Mouse (Mus musculus) spleen, adult 2 months (tissue): ENCODE data around the gene Dnajb4. TPM values are rescaled to one million over a fixed set of nuclear protein-coding genes. Genes with fewer than 3 reads are reported as not detected.

Experiments
- DNase-seq, 2 experiments: peaks; one replicate each; pipeline versions ENCODE4 v3.0.0 to v3.0.0-alpha.2; 2012 to 2021; ENCODE audit warnings: low spot score in 2 of 2, low read depth in 1 of 2
- H3K27ac ChIP-seq: fragments of 200-500 bp; 2 replicates; pipeline ENCODE4 v1.5.1; 2012; ENCODE audit warnings: low read length, inconsistent platforms; ENCODE audit not compliant: insufficient read depth
- H3K27me3 ChIP-seq: fragments of 200-500 bp; 2 replicates; pipeline ENCODE4 v1.6.1; 2012; ENCODE audit warnings: mild to moderate bottlenecking, moderate library complexity, low read length, inconsistent platforms; ENCODE audit not compliant: control insufficient read depth, insufficient read depth
- H3K36me3 ChIP-seq: fragments of 200-500 bp; 2 replicates; pipeline ENCODE4 v1.6.1; 2012; ENCODE audit warnings: mild to moderate bottlenecking, low read length, inconsistent platforms; ENCODE audit not compliant: control insufficient read depth, insufficient read depth
- H3K4me1 ChIP-seq: fragments of 200-500 bp; 2 replicates; pipeline ENCODE4 v1.6.1; 2011; ENCODE audit warnings: inconsistent platforms; ENCODE audit not compliant: control insufficient read depth, insufficient read depth, insufficient read length
- H3K4me3 ChIP-seq: fragments of 200-500 bp; 2 replicates; pipeline ENCODE4 v1.5.1; 2011; ENCODE audit warnings: mild to moderate bottlenecking, inconsistent platforms; ENCODE audit not compliant: insufficient read depth, insufficient read length; ENCODE audit errors: extremely low read depth
- CTCF ChIP-seq: fragments of 200-500 bp; IDR thresholded peaks from 2 replicates; pipeline ENCODE4 v1.5.1; 2011; ENCODE audit warnings: mild to moderate bottlenecking, inconsistent platforms; ENCODE audit not compliant: insufficient read depth, insufficient read length, insufficient replicate concordance; ENCODE audit errors: extremely low read depth
- POLR2A ChIP-seq: fragments of 200-500 bp; IDR thresholded peaks from 2 replicates; pipeline ENCODE4 v1.6.1; 2011; ENCODE audit warnings: low read depth, low read length, inconsistent platforms
- WGBS: fragments of 180-500 bp; shearing (Covaris S2); methylation state at CpG from one replicate; pipeline ENCODE4 v1.1.7; 2018; 5-methylcytosine and 5-hydroxymethylcytosine counted together
- polyA plus RNA-seq: library from polyadenylated mRNA; depleted of rRNA; stranded (reverse); fragments of >200 nt; gene quantifications from 2 replicates; pipeline ENCODE4 v1.2.3, GENCODE M21; 2012

Gene Dnajb4
- polyA plus RNA-seq, 1 experiment: 2.4 TPM

GRCm38 (mm10) chr3:152228843-152229242 is 18.7 kb upstream of the Dnajb4 start:
- 87% methylated on average over 7 of the region's 7 CpGs for WGBS
- no peaks in the 10 kb centered on the region for H3K4me1 ChIP-seq
- no peak overlapping the region for H3K4me3 ChIP-seq
- H3K27ac ChIP-seq: no peak overlapping the region
- peaks cover 43% of the 10 kb centered on the region for H3K36me3 ChIP-seq
- DNase-seq: no peak
- no peaks in the 10 kb centered on the region for H3K27me3 ChIP-seq
- no peak for TF ChIP-seq POLR2A
- TF ChIP-seq CTCF: no peak

- Histone ChIP-seq H3K27me3 (no peaks in the 10 kb centered on the region), H3K36me3 (peaks cover 52% of the 10 kb centered on the region), H3K4me3 (no peak overlapping the region), H3K4me1 (no peaks in the 10 kb centered on the region), H3K27ac (no peak overlapping the region)
- WGBS: 94% methylated on average over 7 of the region's 7 CpGs
- TF ChIP-seq CTCF (no peak), POLR2A (no peak)
- no peak for DNase-seq
Observed at GRCm38 (mm10) chr3:152225906-152226305, 15.8 kb upstream of the Dnajb4 start.

GRCm38 (mm10) chr3:152224918-152225317 is 14.8 kb upstream of the Dnajb4 start:
- Histone ChIP-seq H3K27ac (no peak overlapping the region), H3K4me1 (no peaks in the 10 kb centered on the region), H3K4me3 (no peak overlapping the region), H3K27me3 (no peaks in the 10 kb centered on the region), H3K36me3 (peaks cover 54% of the 10 kb centered on the region)
- TF ChIP-seq CTCF (no peak), POLR2A (no peak)
- DNase-seq: no peak

- Histone ChIP-seq H3K27ac (no peak overlapping the region), H3K4me1 (peaks cover 9% of the 10 kb centered on the region), H3K36me3 (peaks cover 13% of the 10 kb centered on the region), H3K4me3 (no peak overlapping the region), H3K27me3 (no peaks in the 10 kb centered on the region)
- 4% methylated on average over 3 of the region's 3 CpGs for WGBS
- TF ChIP-seq POLR2A (no peak), CTCF (no peak)
- DNase-seq: no peak
Observed at GRCm38 (mm10) chr3:152213416-152213815, 3.3 kb upstream of the Dnajb4 start.

GRCm38 (mm10) chr3:152211731-152212279 is 1.7 kb upstream of the Dnajb4 start:
- Histone ChIP-seq H3K36me3 (peaks cover 6% of the 10 kb centered on the region), H3K4me1 (peaks cover 9% of the 10 kb centered on the region), H3K27me3 (no peaks in the 10 kb centered on the region), H3K27ac (no peak overlapping the region), H3K4me3 (peak overlapping the region; percentile 83)
- no peak for TF ChIP-seq CTCF
- TF ChIP-seq POLR2A: no peak
- DNase-seq: no peak
- WGBS: 3% methylated on average over 7 of the region's 7 CpGs

GRCm38 (mm10) chr3:152210728-152211391 is 758 bp upstream of the Dnajb4 start:
- peak overlapping the region; percentile 83 for H3K4me3 ChIP-seq
- H3K27ac ChIP-seq: peak overlapping the region; percentile 95
- H3K36me3 ChIP-seq: peaks cover 3% of the 10 kb centered on the region
- TF ChIP-seq POLR2A (no peak), CTCF (no peak)
- H3K27me3 ChIP-seq: no peaks in the 10 kb centered on the region
- 1% methylated on average over 66 of the region's 68 CpGs for WGBS
- peak in 1 of 2 experiments; percentile 72 for DNase-seq
- peaks cover 9% of the 10 kb centered on the region for H3K4me1 ChIP-seq

- peak overlapping the region; percentile 75 for H3K4me3 ChIP-seq
- peak overlapping the region; percentile 97 for H3K27ac ChIP-seq
- H3K4me1 ChIP-seq: peaks cover 9% of the 10 kb centered on the region
- TF ChIP-seq POLR2A (no peak), CTCF (no peak)
- no peaks in the 10 kb centered on the region for H3K27me3 ChIP-seq
- WGBS: 4% methylated on average over 25 of the region's 25 CpGs
- peak in 1 of 2 experiments; percentile 49 for DNase-seq
- no peaks in the 10 kb centered on the region for H3K36me3 ChIP-seq
Observed at GRCm38 (mm10) chr3:152209177-152209966, 730 bp downstream of the Dnajb4 start.
